Mouse (Mus musculus) embryonic stem cell, embryonic (primary cell): ENCODE data around the gene Gpsm1.

ENCODE experiments used
- CTCF ChIA-PET, 4 experiments: fragments of 300-600 bp in 2 of 4; fragments of 350-600 bp in 2 of 4; sonication (Branson Sonifier 250); formaldehyde crosslinking; loops; one replicate each; lab custom pipeline; 2022; ENCODE audit warnings: inconsistent platforms in 2 of 4; lab: Charles Lee
- POLR2A ChIA-PET, 4 experiments: fragments of 300-600 bp in 2 of 4; fragments of 350-600 bp in 2 of 4; sonication (Branson Sonifier 250); formaldehyde crosslinking; loops; one replicate each; lab custom pipeline; 2022; ENCODE audit warnings: antibody characterized with exemption in 4 of 4, inconsistent platforms in 1 of 4; lab: Charles Lee

Gpsm1 gene

DNA sequence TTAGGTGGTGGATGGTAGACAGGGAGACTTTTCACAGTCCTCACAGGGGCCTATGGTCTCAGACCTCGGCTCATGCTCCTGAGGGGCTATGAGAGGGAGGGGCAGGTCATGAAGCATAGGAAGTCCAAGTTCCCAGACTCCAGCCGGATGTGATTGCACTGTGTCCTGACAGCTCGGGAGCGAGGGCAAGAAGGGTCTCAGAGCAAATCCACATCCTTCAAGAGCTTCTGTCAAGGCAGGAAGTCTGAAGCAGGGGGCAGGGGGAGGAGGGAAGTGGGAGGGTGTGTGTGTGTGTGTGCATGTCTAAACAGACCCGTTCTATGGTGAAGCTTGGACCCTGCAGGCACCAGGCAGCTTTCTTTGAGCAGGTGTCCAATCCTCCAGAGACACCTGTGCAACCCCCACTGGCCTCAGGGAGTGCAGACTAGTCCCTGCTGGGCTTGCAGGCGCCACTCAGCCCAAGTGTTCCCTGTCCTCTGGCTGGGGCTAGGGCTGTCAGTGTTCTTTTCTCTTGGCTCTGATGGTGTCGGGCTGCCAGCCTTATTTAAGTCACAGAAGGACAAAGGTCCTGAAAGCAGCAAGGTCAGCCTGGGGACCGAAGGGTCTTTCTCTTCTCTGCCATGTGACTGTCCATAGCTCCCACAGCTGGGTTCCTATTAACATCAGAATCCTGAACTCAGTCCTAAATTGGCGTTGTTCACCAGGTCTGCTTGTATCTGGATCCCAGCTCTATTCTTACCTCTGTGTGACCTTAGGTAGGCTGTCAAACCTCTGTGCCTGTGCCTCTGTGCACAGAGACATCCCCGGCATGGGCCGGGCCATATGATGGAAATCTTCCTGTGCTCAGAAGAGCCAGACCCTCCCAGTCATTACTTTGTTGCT is 27.5 kb downstream of the Gpsm1 start:
- ChIA-PET CTCF (interaction anchor here (1.1 to 4.8 kb wide), 17 partner anchors 9 to 228 kb away, joined by 3 to 41 read pairs (median 7); partner anchors contain the start of genes Dnlz (in 3 of the 4) and Inpp5e (in 2 of the 4)), POLR2A (interaction anchor here (0.5 to 11.2 kb wide), 73 partner anchors 9 to 1019 kb away, joined by 3 to 151 read pairs (median 4); partner anchors contain the start of genes Dnlz (in 4 of the 4), Inpp5e (in 3 of the 4), Sec16a (in 3 of the 4) and Agpat2 (in 2 of the 4))

DNA sequence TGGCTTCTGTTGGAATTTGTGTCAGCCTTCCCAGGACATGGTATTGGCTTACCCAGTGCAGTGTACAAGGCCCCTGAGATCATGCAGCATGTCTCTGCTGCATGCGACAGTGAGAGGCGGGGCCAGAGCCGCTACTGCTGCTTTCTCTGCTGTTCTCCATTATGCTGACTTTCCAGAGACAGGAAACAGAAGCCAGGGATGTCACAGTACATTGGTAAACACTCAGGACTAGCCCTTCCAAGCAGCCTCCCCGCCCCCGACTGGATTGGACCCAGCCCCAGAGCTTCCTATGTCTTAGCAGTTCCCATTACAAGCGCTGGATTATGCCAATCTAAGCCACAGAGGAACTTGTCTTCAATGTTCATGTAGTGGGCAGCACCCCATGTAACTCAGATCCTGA is 32.9 kb downstream of the Gpsm1 start:
- CTCF ChIA-PET = no interaction called here
- POLR2A ChIA-PET = interaction anchor here in 2 of 4 experiments (0.6 to 11.2 kb wide), 3 partner anchors 9 to 23 kb away, joined by 3 to 111 read pairs (median 5); no protein-coding TSS in a partner anchor

DNA sequence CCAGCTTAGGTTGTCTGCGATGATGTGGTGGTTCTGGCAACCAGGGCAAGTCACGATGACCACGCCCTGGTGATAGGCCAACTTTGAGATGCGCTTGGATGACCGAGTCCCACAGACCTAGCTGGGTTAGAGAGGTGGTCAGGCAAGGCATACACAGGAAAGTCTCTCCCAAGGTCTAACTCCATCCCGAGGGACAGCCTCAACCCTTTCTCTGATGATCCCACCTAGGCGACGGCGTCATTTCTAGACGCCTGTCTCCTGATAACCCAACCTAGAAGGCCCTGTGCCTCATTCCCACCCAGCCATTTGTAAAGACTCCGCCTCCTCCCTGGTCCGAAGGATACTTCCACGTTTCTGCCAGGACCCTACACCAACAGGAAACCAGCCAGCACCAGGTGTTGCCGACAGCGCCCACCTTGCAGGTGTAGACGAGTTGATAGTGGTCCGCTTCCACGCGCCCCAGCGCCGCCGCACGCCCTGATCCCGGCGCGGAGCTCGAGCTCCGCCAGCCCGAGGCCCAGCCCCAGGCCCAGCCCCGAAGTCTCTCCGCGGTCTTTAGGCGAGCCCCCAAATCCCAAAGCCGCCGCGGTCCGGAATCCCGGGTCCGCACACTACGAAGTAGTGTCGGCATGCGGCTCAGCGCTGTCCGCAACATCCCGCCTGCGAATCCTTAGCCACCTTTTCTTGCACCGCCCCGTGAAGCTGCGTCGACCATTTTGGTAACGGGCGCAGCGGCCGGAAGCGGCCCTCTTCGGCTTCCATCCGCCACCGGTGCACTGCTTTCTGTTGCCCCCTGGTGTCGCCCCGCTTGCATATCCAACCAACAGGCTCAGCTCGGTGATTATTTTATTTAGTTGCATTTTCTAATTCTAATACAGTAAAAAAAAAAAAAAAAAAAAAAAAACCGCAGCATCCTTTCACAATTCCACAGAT is 36.3 kb downstream of the Gpsm1 start, which contains the start of gene Dnlz:
Gene Dnlz, minus strand, starts transcription at position 753 of the 933 bp plus-strand sequence.
- ChIA-PET POLR2A (interaction anchor here (0.6 to 10.4 kb wide), 74 partner anchors 9 to 1458 kb away, joined by 3 to 151 read pairs (median 4); partner anchors contain the start of genes Inpp5e (in 3 of the 4), Snapc4 (in 3 of the 4), Agpat2 (in 2 of the 4) and Card9 (in 2 of the 4)), CTCF (interaction anchor here (0.5 to 4.3 kb wide), 40 partner anchors 9 to 1304 kb away, joined by 3 to 38 read pairs (median 4); partner anchors contain the start of genes Inpp5e (in 3 of the 4), Entr1 (in 1 of the 4), Pmpca (in 1 of the 4) and Qsox2 (in 1 of the 4))

DNA sequence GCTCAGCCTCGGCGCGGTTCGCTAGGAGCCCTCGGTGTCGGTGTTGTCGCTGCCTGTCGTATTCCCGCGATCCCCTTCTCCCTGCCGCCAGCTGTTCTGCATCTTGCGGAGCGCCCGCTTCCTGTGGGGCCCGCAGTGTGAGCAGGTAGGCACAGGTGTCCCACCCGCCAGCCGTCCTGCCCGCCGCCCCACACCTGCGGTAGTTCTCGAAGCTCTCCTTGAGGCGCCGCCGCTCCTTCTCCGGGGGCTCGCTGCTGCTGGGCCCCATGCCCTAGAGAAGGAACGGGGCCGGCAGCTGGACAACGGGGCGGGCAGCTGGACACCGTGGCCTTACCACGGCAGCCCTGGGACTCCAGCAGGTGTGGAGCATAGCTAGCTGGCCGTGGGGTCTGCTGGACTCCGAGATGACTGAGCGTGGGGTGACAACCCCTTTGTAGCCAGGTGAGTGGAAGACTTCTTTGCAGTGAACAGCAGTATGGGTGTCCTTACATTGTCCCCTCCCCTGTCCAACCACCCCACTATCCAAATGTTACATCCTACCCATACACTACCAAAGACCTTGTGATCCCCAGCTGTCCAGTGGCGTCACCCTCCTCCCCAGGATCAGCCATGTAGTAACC is 37.1 kb downstream of the Gpsm1 start:
- ChIA-PET POLR2A (interaction anchor here (0.5 to 10.4 kb wide), 72 partner anchors 8 to 1459 kb away, joined by 3 to 151 read pairs (median 4); partner anchors contain the start of genes Inpp5e (in 3 of the 4), Snapc4 (in 3 of the 4), Agpat2 (in 2 of the 4) and Card9 (in 2 of the 4)), CTCF (interaction anchor here (0.5 to 4.3 kb wide), 38 partner anchors 10 to 1303 kb away, joined by 3 to 38 read pairs (median 4); partner anchors contain the start of genes Inpp5e (in 3 of the 4), Entr1 (in 1 of the 4), Pmpca (in 1 of the 4) and Qsox2 (in 1 of the 4))

DNA sequence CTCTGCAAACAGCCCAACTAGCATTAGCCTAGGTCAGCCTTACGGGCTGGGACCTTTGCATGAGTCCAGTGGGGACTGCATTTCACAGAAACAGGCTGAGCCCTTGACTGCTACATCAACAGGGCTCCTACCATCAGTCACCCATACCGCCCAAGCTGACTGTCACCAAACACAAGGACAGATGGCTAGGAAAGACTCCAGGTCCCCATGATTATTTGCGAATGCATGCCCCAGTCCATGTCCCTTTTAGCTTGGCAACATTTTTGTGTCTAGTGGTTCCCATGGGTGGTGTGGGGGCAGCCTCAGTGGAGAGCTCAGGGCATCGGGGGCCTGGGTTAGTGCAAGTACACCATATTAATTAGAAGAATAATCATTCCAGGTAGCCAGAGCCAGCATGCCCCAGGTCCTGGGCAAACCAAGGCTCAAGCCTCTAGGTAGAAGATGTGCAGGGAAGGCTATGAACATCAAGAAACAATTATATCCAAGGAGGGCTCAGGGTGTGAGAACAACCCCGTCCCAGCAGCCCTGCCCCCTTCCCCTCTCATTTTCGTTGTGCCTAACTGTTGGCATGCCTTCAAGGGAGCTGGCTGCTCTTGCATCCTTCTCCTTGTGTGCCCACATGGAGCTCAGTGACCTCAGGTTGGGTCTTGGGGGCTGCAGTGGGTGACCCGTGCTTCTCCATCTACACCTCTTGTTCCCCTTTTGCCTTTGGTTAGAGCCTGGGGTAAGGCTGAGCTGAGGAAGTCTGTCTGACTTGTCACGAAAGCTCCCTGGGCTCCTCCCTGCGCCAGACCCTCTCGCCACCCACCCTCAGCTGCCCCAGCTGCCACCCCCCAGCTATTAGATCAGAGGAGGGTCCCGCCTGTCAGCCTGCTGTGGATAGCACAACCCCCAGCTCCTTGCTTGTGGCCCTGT is 38.0 kb downstream of the Gpsm1 start:
- CTCF ChIA-PET = interaction anchor here (0.6 to 4.3 kb wide), 19 partner anchors 10 to 224 kb away, joined by 3 to 38 read pairs (median 4); partner anchors contain the start of genes Snapc4 (in 2 of the 4) and Inpp5e (in 1 of the 4)
- POLR2A ChIA-PET = interaction anchor here (0.5 to 10.4 kb wide), 31 partner anchors 9 to 251 kb away, joined by 3 to 151 read pairs (median 4); partner anchors contain the start of genes Inpp5e (in 2 of the 4), Sec16a (in 2 of the 4), Snapc4 (in 2 of the 4) and Agpat2 (in 1 of the 4)

DNA sequence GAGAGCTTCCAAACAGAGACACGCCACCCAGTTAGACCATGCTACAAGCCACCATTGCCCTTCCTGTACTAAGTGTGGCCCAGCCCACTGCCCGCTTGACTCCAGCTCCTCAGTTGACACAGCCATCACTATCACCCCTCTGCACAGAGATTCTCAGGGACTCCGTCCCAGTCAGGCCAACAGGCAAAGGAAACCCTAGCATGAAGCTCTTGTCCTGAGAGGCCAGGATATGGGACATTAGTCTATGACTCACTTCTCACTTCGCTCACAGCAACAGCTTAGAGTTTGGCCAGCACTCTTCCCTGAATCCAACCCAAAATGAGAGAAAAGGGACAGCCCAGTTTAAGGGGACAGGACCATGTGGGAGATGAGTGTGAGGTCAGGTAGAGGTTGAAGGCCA is 39.1 kb downstream of the Gpsm1 start:
- CTCF ChIA-PET = interaction anchor here in 3 of 4 experiments (0.6 to 4.3 kb wide), 11 partner anchors 9 to 243 kb away, joined by 3 to 38 read pairs (median 6); partner anchors contain the start of genes Inpp5e (in 1 of the 3) and Snapc4 (in 1 of the 3)
- POLR2A ChIA-PET = interaction anchor here in 3 of 4 experiments (1.0 to 10.4 kb wide), 11 partner anchors 8 to 105 kb away, joined by 3 to 151 read pairs (median 4); partner anchors contain the start of genes Inpp5e (in 1 of the 3) and Snapc4 (in 1 of the 3)

DNA sequence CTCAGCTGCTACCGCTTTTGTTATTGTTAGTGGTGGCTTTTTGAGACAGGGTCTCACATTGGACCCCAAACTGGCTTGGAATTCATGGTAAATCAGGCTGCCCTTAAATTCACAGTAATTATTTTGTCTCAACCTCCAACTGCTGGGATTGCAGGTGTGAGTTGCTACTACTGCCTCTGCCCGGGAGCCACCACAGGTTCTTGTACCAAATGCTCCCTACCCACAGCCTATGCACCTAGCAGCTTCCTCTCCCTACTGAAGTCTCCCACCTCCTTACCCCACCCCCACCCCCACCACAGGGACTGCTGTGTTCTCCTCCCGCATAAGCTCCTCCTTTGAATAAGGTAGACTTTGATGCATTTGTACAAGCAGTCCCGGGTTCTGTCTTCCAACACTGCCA is 40.9 kb downstream of the Gpsm1 start:
- ChIA-PET CTCF (interaction anchor here in 3 of 4 experiments (0.5 to 4.2 kb wide), 7 partner anchors 14 to 588 kb away, joined by 4 to 33 read pairs (median 7); partner anchors contain the start of gene Inpp5e (in 1 of the 3)), POLR2A (interaction anchor here in 3 of 4 experiments (0.9 to 10.4 kb wide), 15 partner anchors 13 to 546 kb away, joined by 3 to 151 read pairs (median 6); partner anchors contain the start of genes Entr1 (in 1 of the 3), Inpp5e (in 1 of the 3), Pmpca (in 1 of the 3) and Sec16a (in 1 of the 3))

DNA sequence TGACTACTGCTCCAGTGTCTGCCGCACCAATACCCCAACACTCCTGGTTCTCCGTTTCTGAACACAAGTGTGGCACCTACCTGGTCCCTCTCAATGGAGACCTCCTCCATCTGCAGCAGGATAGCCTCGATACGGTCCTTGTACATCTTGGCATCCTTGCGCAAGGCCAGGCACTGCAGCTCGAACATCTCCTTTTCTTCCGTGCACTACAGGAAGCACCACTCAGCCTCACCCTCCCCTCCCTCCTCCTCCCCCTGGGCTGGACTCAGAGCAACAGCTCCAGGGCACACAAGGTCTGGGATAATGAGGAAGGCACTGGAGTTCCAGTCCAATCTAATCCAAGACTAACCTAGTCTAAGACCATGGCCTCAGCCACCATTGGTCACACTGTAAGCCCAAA is 41.4 kb downstream of the Gpsm1 start:
- ChIA-PET CTCF (interaction anchor here in 3 of 4 experiments (0.5 to 4.2 kb wide), 19 partner anchors 10 to 588 kb away, joined by 3 to 33 read pairs (median 4); partner anchors contain the start of gene Inpp5e (in 1 of the 3)), POLR2A (interaction anchor here (0.9 to 10.4 kb wide), 23 partner anchors 14 to 546 kb away, joined by 3 to 151 read pairs (median 5); partner anchors contain the start of genes Entr1 (in 2 of the 4), Pmpca (in 2 of the 4), Agpat2 (in 1 of the 4) and Inpp5e (in 1 of the 4))

DNA sequence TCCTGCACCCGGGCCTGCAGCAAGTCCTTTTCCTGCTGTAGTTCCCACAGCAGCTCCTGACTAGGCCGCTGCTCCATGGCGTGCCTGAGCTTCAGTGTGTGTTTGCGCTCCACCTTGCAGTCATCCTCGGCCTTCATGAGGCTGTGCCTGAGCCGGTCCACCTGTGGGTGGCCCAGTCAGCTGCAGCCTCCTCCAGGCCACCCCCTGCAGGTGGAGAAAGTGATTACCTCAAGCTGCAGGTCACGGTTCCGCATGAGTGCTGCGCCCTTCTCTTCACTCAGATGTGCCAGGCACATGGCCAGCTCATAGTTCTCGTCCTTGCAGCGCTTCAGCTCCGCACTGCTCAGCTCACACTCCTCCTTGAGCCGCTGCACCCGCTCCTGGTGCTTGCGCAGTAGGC is 42.2 kb downstream of the Gpsm1 start:
- ChIA-PET CTCF (interaction anchor here (0.5 to 4.2 kb wide), 26 partner anchors 9 to 254 kb away, joined by 3 to 33 read pairs (median 4); partner anchors contain the start of genes Inpp5e (in 2 of the 4), Gm20532 (in 1 of the 4) and Gpsm1 (in 1 of the 4)), POLR2A (interaction anchor here (0.6 to 10.4 kb wide), 27 partner anchors 8 to 1134 kb away, joined by 3 to 151 read pairs (median 4); partner anchors contain the start of genes Entr1 (in 2 of the 4), Inpp5e (in 2 of the 4), Pmpca (in 2 of the 4) and Agpat2 (in 1 of the 4))

DNA sequence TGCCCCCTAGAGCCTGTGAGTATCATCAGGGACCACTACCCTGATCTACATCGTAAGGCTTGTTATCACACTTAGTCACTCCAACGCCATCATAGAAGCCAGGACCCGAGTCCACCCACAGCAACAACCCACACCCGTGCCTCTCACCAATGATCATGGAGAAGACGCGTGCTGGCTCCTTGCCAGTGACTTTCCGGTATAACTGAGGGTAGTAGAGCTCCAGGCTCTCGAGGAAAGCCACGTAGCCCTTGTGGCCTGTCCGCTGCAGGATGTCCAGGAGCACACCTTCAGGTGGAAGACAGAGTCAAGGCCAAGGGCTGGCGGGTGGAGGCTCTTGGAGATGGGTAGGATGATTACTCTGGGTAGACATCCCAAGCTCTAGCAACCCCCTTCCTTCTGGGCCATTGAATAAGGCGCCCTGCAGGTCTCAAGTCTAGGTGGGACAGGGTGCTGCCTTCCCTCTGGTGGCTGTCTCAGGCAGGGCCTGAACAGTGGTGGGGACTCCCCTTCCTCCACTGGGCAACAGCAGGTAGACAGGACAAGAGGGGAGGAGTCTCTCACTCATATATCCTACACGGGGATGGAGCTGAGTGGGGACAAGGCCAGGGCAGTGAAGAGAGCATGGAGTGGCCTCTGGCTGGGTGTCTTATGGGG is 43.5 kb downstream of the Gpsm1 start:
- POLR2A ChIA-PET = interaction anchor here in 3 of 4 experiments (0.8 to 10.4 kb wide), 12 partner anchors 14 to 145 kb away, joined by 3 to 151 read pairs (median 4); partner anchors contain the start of genes Entr1 (in 1 of the 3), Inpp5e (in 1 of the 3), Pmpca (in 1 of the 3) and Snapc4 (in 1 of the 3)
- CTCF ChIA-PET = interaction anchor here in 2 of 4 experiments (0.7 to 4.2 kb wide), 9 partner anchors 14 to 209 kb away, joined by 3 to 33 read pairs (median 7); partner anchors contain the start of gene Inpp5e (in 1 of the 2)

DNA sequence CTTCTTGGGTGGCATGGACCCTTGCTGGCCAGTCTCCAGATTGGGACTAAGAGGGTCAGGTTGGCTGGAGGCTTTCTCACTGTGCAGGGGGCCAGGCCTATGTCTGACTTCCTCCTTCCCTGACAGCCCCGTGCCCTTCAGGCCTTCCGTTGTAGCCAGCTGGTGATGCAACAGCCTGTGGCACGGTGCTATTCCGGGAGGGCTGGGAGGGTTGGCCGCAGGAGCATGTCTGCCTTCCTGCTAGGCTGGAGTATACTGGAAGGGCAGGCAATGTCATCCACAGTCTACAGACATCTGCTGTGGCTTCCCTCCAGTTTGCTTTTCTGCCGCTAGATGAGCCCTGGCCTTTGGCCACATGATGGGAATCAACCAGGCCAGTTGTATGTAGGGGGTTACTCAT is 44.7 kb downstream of the Gpsm1 start:
- ChIA-PET POLR2A (interaction anchor here in 2 of 4 experiments (0.6 to 10.4 kb wide), 4 partner anchors 13 to 34 kb away, joined by 3 to 151 read pairs (median 12); no protein-coding TSS in a partner anchor), CTCF (interaction anchor here in 2 of 4 experiments (0.6 to 1.7 kb wide), 4 partner anchors 35 to 207 kb away, joined by 3 to 7 read pairs (median 4); partner anchors contain the start of gene Qsox2 (in 1 of the 2))

DNA sequence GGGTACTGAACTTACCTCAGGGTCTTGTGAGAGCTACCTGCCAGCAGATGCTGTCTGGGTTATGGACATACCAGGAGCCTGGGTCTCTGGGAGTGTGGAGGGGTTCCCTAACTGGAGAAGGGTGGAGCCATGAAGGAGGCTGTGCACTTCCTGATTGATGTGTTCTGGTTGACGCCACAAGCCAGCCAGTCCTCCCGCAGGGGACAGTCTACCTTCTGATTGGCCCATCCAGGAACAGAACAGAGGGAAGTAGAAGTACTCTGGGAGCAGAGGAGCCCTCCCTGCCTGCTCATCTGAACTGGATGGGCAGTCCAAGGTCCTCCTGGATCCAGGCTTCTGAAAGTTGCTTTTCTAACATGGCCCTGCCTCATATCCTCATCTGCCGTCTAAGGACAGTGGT is 45.5 kb downstream of the Gpsm1 start, which contains the start of gene Card9:
Gene Card9, minus strand, starts transcription at position 147 of the 400 bp plus-strand sequence.
- CTCF ChIA-PET = interaction anchor here in 2 of 4 experiments (1.2 to 1.7 kb wide), 2 partner anchors 36 to 48 kb away, joined by 3 to 7 read pairs; partner anchors contain the start of gene Inpp5e (in 1 of the 2)
- POLR2A ChIA-PET = interaction anchor here (0.7 to 2.7 kb wide), 10 partner anchors 8 to 85 kb away, joined by 3 to 14 read pairs (median 4); partner anchors contain the start of genes Dnlz (in 4 of the 4), Snapc4 (in 2 of the 4) and Inpp5e (in 1 of the 4)

DNA sequence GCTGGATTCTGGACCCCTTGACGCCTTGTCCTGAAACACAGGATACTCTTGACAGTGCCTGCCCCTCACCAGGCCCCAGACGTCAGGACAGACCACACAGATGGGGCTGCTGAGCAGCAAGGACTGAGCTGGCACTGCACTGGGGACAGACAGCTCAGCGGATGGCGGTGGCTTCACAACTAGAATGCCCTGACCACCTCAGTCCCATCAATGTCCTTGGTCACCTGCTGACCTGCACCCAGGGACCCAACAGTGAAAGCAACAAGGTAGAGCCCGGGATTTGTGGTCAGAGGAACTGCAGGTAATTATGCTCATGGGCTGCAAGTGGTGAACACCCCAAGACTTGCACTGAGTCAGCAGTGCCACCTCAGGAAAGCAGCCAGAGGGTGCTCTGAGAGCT is 47.7 kb downstream of the Gpsm1 start:
- ChIA-PET CTCF (interaction anchor here in 3 of 4 experiments (0.5 to 2.2 kb wide), 4 partner anchors 9 to 203 kb away, joined by 3 to 7 read pairs (median 4); partner anchors contain the start of gene Dnlz (in 1 of the 3)), POLR2A (interaction anchor here in 2 of 4 experiments (0.8 to 2.7 kb wide), 10 partner anchors 11 to 80 kb away, joined by 3 to 14 read pairs (median 4); partner anchors contain the start of genes Dnlz (in 1 of the 2), Entr1 (in 1 of the 2), Inpp5e (in 1 of the 2) and Pmpca (in 1 of the 2))
